Comparison of ENCODE assay signal across 30 mouse cellular contexts in the genomic region with DNA sequence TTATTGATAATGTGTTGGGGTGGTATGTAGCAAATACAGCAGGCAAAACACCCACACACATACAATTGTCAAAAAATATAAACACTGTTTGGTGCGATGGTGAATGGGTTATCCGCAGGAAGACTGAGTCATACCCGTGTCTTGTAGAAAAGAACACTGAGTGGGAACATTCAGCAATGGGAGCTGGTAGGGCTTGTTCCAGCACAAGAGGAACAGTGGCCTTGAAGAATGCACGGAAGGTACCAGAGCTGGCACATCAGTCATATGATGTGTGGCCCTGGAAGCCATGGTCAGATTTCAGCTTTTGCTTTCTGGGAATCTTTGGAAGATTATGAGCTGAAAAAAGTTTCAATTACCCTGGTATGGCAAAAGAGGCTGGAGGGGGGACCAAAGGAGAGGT. TPM values are rescaled to one million over a fixed set of nuclear protein-coding genes. Genes with fewer than 3 reads are reported as not detected.
"Had no signal": no experiment of that assay in that cellular context is flagged by ENCODE, and none has a peak within 500 bp of the region (broad histone marks: within the 10 kb centered on the region; RNA-seq: fewer than 3 reads in every experiment).

No protein-coding gene starts in this region.

- H3K36me3 ChIP-seq: embryonic facial prominence, embryonic 10.5 days; embryonic facial prominence, embryonic 12.5 days; embryonic facial prominence, embryonic 13.5 days; embryonic facial prominence, embryonic 15.5 days; forebrain, embryonic 10.5 days; forebrain, embryonic 12.5 days; forebrain, embryonic 15.5 days had no signal

- ATAC-seq: forebrain, embryonic 13.5 days; forebrain, embryonic 14.5 days; forebrain, embryonic 15.5 days; forebrain, embryonic 16.5 days; forebrain, postnatal 0 days had no signal

- H3K4me2 ChIP-seq: embryonic facial prominence, embryonic 12.5 days; embryonic facial prominence, embryonic 13.5 days; embryonic facial prominence, embryonic 15.5 days; forebrain, embryonic 12.5 days; forebrain, embryonic 13.5 days; forebrain, embryonic 15.5 days had no signal

- DNase-seq: cerebellum, adult 2 months; cerebellum, adult 8-10 months; cerebellum, adult 9-10 months; cerebellum, adult 9-11 months; cerebellum, postnatal 10 days; cerebellum, postnatal 14 days; cerebellum, postnatal 25 days; cerebellum, postnatal 36 days; embryo, embryonic 11 days; forebrain, postnatal 0 days; gastrocnemius, adult 2 months; gastrocnemius, postnatal 10 days; gastrocnemius, postnatal 14 days; gastrocnemius, postnatal 25 days; gastrocnemius, postnatal 36 days; heart, adult 18-20 months; heart, adult 2 months had no signal

- H3K4me3 ChIP-seq: embryonic facial prominence, embryonic 10.5 days; embryonic facial prominence, embryonic 12.5 days; embryonic facial prominence, embryonic 13.5 days; embryonic facial prominence, embryonic 15.5 days; erythroblast, embryonic 14.5 days; forebrain, embryonic 10.5 days; forebrain, embryonic 12.5 days; forebrain, embryonic 13.5 days; forebrain, embryonic 15.5 days; gastrocnemius, adult 2 months; heart, adult 2 months had no signal

- H3K27me3 ChIP-seq: embryonic facial prominence, embryonic 13.5 days; embryonic facial prominence, embryonic 15.5 days; forebrain, embryonic 15.5 days had no signal

- H3K9me3 ChIP-seq: embryonic facial prominence, embryonic 10.5 days; embryonic facial prominence, embryonic 12.5 days; embryonic facial prominence, embryonic 13.5 days; embryonic facial prominence, embryonic 15.5 days; forebrain, embryonic 10.5 days; forebrain, embryonic 12.5 days; forebrain, embryonic 13.5 days; forebrain, embryonic 15.5 days had no signal

- H3K9ac ChIP-seq: embryonic facial prominence, embryonic 12.5 days; embryonic facial prominence, embryonic 13.5 days; embryonic facial prominence, embryonic 15.5 days; forebrain, embryonic 12.5 days; forebrain, embryonic 13.5 days; forebrain, embryonic 15.5 days; forebrain, postnatal 0 days had no signal

- H3K4me1 ChIP-seq: forebrain, embryonic 15.5 days had no signal

- H3K27ac ChIP-seq: embryonic facial prominence, embryonic 10.5 days; embryonic facial prominence, embryonic 12.5 days; embryonic facial prominence, embryonic 13.5 days; embryonic facial prominence, embryonic 15.5 days; forebrain, embryonic 10.5 days; forebrain, embryonic 12.5 days; forebrain, embryonic 13.5 days; forebrain, embryonic 15.5 days; gastrocnemius, adult 2 months; heart, adult 2 months had no signal

RNA-seq across cellular contexts. Expression of a gene that starts 16.6 kb away (rescaled TPM):
- total RNA-seq: common myeloid progenitor, adult 5-6 weeks; granulocyte monocyte progenitor cell, adult 5-6 weeks had no signal
- polyA plus RNA-seq: erythroblast, embryonic 14.5 days had no signal
